Mouse (Mus musculus): Measurements from ENCODE around the gene Gm20388.

The Gm20388 gene

DNA sequence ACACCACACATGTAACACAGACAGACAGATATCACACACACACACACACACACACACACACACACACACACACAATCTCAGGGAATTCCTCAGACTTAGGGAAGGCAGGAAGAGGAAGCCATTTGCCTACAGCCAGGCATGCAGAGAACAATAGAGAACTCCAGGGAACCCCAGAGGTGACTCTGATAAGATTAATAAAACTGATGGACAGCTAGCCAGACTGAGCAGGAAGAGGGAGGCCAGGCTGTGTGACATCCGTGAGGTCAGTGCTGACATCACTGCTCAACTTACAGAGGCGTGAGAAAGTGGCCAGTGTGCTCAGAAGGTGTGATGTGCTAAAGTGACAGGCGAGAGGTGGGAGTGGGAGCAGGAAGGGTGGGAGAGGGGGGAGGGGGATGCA lies 1290.3 kb downstream of the Gm20388 start:
- DNase-seq (ENCODE audit: low spot score) = no peak

DNA sequence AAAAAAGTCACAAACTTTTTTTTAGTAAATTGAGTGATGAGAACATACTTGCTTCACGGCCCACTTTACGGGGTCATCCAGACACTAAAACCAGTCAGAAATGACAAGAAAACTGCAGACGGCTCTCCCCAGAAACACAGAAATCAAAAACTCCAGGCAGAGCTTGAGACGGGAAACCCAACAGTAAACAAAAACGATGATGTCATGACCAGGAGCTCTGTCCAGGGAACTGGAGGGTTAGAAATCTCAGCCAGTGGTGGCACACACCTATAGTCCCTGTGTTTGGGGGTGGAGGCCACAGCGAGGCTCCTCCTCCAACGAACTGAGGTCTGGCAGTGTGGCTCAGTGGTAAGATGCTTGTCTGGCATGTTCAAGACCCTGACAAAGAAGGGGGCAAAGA lies 1291.0 kb downstream of the Gm20388 start:
- no peak for DNase-seq (ENCODE audit: low spot score)

DNA sequence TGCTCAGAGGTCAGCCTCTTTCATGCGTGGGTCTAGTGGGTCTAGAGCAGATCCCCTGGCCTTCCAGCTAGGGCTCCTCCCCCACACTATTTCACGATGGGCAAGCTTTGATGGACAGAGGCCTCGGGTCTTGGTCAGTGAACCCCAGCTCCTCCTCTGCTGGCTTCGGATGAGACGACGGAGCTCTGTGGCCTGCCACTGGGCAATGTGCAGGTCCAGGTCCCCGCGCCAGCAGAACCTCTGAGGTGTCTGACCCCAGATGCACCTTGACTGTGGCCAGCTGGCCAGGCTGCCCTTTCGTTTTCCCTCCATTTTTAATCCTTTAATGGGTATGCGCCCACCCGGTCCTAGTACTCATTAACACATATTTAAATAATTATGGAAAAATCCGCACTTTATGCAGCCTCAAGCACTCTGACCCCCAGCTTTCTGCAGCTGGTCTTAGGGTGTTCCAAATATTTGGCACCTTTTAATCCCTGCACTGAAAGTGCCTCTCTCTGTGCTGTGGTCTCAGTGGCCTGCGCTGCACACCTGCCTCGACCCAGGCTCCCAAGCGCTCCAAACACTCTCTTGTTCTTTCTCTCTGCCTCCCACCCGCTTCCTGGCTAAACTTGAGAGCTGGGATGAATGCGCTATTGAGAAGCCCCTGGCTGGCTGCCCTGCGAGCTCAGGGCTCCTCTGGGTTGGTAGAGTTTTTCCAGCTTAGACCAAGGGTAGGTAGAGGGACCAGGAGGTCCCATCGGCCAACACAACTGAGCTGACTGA lies 1293.2 kb downstream of the Gm20388 start:
- no peak for DNase-seq (ENCODE audit: low spot score)

DNA sequence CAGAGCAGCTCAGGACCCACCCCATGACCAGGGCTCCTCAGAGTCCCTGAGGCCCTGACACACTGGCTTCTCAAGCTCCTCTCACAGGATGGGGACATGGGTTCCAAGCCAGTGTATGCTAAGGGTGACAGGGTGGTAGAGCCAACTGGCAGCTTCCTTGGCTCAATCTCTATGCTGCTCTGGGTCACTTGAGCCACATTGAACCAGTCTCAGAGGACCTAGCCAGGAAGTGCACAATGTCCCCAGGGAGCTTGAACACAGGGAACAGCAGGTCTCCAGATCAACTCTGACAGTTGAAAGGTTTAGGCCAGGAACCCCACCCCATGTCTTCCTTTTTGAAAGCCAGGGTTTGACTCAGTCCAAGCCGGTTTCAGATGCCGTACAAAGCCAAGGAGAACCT lies 1296.5 kb downstream of the Gm20388 start:
- no peak for DNase-seq (ENCODE audit: low spot score)

DNA sequence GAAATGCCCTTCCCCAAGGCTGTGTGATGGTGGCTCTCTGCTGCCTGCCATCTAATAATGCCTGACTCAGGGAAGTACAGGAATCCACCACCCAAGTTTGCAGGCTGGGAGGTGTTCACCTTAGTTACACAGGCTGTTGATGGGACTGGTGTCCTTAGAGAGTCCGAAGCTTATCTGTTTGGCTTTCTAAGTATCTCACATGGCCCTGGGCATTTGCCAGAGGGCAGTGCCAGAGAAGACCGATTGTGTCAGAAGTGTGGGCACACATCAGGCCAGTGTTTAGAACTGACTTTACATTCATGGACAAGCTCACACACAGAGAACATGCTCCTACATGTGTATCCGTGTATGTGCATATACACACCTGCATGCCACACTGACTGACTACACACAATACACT lies 1300.0 kb downstream of the Gm20388 start:
- DNase-seq (ENCODE audit: low spot score) = no peak

DNA sequence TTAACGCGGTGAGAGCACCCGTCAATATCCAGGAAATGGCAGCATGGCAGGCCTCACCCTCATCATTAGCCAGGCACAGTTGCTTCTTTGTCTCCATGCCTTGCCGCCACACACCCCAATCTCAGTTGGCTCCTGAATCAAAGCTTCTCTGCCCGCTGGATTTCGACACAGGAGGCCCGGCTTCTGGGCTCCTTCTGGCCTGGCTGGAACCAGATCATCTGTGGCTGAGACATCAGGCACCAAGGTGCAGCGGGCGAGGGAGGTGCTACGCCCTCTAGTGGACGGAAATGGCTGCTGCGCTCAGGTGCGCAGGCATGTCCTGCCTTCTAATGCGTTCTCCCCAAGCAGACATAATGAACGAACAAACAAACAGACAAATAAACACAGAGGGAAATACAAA lies 1302.6 kb downstream of the Gm20388 start:
- DNase-seq (ENCODE audit: low spot score) = no peak

DNA sequence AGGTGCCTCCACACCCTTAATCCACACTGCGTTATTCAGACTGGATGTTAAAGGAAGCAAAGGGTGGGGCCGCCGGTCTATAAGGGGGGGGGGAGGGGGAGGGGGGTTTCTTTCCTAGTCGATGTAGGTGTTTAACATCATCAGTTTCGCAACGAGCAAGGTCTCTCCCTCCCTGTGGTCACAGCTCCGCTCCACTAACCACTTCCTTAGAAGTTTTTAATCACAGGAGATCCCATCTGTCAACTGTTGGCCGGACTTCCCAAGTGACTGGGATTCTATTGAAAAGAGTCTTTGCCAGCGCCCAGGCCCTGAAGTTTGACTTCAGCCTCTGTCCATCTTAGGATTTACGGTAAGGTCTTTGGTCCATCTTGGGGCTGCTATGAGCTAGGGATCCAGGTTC lies 1303.0 kb downstream of the Gm20388 start:
- no peak for DNase-seq (ENCODE audit: low spot score)

DNA sequence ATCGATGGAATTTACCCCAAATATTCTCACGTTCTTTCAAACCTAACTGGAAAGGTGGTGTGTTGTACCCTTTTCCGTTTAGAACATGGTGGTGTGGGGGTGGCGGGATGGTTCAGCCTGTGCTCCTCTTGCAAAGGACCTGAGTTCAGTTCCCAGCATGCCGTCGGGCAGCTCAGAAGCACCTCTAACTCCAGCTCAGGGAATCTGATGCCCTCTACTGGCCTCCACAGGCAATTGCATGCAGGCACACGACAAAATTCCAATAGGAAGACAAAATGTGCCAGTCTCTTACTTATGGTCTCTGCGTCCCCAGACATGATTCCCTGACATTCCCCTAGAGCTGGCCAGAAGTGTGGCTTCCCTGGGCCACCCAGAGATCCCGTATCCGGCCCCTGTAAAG lies 1304.3 kb downstream of the Gm20388 start:
- DNase-seq (ENCODE audit: low spot score) = no peak

DNA sequence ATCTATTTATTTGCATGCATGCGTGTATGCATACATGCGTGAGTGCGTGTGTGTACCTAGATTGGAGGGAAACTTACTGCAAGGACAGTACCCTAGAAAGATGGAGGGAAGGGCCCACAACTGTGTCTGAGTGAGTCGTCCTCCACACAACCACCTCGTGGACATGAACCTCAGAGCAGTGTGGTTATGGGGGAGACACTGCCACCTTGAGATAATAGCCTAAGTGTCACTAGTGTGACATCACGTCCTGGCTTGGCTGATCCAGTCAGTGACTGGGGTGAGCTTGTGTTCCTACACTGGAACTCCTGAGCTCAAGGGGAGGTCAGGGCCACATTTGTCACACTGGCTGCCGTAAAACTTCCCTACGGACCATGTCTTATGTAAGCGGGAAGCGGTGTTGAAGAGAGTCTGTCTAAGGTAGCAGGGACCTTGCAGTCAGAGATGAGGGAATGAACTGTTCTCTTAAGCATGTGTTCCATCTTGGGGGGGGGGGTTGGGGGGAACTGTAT lies 1305.9 kb downstream of the Gm20388 start:
- no peak for DNase-seq (ENCODE audit: low spot score)

DNA sequence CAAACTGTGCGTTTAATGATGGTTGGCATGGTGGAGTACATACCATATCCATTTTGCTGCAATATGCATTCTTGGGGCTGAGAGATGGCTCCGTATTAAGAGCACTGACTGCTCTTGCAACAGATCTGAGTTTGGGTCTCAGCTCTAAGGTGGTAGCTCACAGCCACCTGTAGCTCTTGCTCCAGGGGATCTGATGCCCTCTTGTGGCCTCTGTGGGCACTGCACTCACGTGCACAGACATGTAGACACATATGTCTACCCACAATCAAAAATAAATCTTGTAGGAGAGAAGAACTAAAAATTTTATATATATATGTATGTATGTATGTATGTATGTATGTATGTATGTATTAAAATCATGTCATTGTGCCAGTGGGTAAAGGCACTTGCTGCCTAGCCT lies 1307.8 kb downstream of the Gm20388 start:
- peak; percentile 40 for DNase-seq (ENCODE audit: low spot score)

DNA sequence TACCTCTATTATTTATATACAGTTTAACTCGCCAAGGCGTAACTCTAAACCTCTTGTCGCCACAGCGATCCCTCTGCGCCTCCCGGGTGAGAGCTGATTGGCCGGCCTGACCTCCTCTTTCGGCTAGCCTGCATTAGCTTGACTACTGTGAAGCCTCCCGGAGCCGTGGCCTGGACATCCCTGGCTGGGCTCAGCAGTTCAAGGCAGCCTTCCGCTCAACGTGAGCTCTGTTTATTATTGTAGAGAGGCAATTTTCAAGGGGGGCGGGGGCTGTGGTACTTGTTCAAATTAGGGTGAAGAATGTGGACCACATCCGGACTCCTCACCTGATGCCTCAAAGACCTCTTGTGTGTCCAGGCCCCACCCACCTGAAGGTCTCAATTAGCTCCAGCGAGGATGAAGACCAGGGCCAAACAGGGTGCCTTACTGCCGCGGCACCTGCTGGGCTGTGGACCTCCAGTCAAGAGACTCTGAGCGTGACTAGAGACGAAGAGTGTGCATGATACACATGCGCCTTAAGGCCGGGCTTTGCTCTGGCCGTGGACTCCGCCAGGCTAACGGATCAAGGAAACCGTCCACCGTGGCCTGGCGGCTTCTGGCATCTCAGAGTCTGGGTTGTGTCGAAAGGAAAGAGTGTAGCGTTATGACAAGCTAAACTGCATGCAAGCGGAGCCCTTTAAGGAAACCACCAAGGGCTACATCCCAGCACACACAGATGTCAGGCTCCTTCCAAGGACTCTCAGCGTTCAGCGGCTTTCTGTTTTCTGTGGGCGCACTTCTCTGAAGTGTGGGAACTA lies 1309.7 kb downstream of the Gm20388 start:
- DNase-seq (ENCODE audit: low spot score) = peak; percentile 86

DNA sequence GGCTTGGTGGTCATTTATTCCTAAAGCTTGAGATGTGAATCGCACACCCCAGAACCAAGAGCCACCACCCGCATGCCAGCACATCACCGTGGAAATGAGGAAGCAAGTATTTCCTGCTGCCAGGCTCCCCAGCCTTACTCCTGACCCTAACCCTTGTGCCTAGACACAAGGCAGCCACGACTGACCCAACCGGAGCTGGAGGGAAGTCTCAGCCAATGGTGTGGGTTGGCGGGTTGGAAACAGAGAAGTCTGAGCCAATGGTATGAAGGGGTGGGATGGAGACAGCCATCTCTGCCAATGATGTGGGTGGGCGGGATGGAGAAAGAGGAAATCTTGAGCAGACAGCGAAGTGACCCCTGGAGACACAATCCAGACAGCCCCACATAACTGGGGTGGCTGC lies 1314.1 kb downstream of the Gm20388 start:
- DNase-seq (ENCODE audit: low spot score) = no peak

DNA sequence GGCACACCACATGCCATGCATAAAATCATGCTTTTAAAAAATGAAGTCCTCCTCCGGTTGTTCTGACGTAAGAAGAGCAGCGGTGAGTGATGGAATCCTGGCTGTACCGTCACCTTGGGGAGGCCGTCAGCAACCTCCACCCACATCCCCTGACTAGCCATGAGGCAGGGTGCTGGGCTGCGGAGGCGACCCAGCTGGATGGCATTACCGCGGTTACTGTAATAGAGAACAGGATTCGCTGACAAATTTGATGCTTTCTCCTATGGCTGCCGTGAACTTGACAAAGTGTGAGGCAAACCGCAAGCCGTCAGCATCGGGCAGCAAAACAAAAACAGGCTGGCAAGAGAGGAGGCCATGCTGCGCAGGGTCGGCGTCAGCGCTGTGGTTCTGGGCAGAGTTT lies 1317.1 kb downstream of the Gm20388 start:
- no peak for DNase-seq (ENCODE audit: low spot score)

DNA sequence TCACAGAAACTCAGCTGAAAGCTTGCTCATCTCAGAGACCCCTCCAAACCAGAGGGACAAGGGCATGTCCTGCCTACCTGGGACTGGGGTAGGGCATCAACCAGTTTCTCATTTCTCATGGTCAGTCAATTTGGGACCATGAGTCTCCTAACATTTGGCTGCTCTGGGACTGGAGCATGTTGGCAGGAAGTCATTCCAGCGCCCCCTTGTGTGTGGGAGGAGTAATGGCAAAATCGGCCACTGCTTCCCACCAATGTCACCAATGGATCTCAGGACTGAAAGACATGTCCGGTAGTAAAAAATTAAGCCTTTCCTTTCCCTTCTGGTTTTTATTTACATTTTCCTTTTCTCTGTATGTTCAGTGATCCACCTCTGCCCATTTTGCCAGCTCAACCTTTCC lies 1318.3 kb downstream of the Gm20388 start:
- peak; percentile 59 for DNase-seq (ENCODE audit: low spot score)

DNA sequence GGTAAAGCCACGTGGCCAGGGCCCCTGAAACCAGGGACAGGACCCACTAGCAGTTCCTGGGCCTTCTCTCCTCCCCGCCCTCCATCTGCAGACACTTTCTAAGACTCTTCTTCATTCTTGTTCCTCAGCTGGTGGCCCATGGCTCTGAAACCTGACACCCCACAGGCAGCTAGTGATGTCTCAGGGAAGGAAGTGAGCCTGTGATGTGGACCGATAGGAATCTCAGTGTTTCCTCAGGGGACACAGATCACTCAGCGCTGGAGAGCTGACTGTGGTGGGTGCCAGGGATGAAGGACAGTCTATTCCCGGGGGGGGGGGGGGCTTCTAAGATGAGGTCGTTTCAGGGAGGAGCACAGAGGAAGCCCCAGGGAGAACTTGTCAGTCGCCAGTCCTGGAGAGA lies 1318.9 kb downstream of the Gm20388 start:
- peak; percentile 62 for DNase-seq (ENCODE audit: low spot score)

DNA sequence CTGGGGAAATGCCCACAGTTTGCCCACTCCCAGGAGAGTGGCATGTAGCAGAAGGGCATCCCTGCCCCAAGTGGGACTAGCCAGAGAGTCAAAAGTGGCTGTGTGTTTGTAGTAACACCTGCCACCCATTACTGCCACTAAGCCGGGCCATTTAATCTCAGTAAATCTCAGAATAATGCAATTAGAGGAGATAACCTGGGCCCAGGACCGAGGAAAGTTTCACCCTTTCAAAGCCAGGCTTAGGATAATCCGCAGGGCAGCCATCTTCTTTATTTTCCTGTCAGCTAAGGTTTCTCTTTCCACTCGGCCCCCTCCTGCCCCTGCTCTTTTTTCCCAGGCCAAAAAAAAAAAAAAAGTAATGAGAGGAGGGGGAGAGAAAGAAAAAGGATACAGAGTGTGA lies 1322.6 kb downstream of the Gm20388 start:
- no peak for DNase-seq (ENCODE audit: low spot score)

DNA sequence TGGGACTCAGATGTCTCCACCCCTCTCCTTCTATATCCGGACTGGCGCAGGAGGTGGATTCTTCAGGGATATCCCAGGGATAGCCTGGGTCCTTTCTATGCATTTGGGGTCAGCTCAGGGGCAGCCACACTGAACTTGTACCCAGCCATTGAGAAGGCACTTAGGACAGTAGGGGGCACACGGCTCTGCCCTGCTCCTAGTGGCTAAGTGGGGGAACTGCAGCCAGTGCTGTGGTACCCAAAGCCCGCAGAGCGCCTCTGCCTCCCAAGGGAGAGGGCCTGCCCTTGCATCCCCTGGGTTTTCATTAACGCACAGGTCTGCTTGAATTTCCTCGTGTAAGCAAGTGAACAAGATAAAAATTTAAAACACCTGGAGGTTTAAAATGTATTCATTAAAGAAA lies 1324.3 kb downstream of the Gm20388 start:
- DNase-seq (ENCODE audit: low spot score) = no peak

DNA sequence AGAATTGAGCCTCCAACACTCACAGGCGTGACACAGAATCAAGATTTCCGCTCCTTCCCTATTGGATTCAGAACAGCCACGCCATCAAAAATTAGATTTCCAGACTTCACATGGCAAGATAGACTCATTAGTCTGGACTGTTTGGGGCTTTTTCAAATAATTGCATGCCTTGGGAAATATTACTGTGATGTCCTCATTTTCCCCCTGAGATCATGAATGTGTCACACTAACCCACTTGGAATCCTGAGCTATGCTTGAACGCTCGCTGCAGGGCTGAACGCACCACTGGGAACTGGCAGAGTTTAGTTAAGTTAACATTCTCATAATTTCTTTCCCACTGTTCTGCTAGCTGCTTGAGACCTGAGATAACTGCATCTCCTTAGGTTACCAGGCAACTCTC lies 1329.0 kb downstream of the Gm20388 start:
- DNase-seq (ENCODE audit: low spot score) = peak; percentile 37

DNA sequence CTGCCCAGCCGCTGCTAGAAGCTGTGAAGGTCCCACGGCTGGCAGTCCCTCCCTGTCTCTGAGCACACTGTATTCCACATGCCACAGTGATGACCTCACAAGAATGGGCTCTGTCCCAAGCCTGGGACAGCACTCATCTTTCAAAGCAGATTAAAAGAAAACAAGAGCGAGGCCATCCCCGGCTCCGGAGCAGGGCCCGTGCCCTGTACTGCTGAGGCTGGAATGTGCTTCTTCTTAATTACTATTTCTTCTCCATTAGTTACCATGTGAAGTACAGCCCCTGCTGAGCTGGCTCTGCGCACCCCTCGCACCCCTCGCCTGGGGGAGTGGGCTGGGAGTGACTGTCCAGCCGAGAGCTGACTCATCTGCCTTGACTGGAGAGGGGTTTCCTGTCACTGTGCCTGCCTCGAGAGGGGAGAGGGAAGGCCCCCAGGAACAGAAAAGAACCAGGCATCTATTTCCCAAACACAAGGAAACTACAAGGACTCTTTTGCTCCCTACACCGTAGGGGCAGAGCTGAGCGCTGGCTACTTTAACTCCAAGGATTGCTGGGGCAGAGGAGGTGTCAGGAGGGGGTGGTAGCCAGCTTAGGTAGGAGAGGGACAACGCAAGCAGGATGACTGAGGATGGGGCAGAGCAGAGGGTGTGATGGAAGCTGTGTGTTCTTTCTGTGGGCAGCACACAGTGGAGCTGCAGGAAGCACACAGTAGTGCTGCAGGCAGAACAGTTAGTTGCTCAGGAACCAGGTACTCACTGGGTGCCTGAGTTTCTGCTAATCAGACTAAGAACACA lies 1331.3 kb downstream of the Gm20388 start:
- DNase-seq (ENCODE audit: low spot score) = peak; percentile 86

DNA sequence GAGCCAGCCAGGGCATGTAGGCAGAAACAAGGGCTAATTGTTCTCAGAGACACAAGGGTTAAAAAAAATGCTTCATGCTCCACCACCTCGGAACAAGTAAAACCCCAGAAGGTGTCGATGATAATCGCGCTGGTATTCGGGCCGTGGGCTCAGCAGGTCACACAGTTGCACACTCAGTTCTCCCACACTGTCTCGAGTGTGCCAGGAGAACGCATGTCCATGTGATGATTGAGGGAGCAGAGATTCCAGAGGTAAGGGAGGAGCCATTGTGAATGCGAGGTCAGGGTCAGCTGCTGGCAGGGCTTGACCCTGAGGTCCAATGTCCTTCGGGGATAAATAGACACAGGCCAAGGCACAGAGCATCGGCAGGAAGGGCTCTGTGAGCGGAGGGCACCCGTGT lies 1332.0 kb downstream of the Gm20388 start:
- no peak for DNase-seq (ENCODE audit: low spot score)

DNA sequence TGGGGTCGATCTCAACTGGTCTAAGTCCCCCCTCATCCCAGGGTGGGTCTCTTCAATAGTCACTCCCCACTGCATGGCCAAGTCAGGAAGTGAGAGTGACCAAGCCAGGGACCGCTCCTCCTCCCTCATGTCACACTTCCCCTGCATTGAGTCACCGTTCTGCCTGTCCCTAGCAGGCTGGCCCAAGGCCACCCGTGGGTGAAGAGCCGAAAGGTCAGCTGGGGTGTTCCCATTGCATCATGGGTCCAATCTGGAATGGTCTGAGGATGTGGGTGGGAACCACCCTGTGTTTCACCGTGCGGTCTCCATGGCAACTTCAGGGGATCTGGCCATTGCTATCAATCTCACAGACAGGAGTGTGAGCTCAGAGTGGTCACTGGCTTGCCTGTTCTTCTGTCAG lies 1338.2 kb downstream of the Gm20388 start:
- peak; percentile 37 for DNase-seq (ENCODE audit: low spot score)

DNA sequence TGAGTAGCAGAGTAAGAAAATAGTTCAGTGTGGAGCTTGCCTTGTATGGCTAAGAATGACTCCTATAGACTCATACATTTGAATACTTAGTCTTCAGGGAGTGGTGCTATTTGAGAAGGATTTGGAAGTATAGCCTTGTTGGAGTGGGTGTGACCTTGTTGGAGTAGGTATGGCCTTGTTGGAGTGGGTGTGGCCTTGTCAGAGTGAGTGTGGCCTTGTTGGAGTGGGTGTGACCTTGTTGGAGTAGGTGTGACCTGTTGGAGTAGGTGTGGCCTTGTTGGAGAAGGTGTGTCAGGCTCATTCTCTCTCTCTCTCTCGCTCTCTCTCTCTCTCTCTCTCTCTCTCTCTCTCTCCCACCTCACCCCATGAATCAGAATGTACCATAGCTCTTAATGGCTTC lies 1338.8 kb downstream of the Gm20388 start:
- DNase-seq (ENCODE audit: low spot score) = no peak

DNA sequence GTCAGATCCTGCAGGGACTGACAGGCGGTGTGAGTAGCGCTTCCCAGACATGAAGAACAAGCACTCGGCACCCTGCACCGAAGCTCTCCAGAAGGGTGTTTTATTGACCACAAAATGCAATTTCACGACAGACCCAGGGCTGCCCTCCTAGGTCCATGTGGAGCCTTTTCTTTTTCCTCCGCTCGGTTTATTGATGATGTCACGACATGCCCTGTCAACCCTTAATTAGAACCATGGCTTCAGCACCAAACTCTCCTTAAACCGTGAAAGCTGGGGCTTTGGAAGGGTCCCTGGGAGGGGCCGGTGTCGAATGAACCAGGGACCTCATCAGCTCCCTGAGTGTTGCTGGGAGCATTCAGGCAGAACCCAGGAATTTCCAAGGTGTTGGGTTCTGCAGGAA lies 1340.4 kb downstream of the Gm20388 start:
- no peak for DNase-seq (ENCODE audit: low spot score)

Data from MN1 (cell line).